Mouse (Mus musculus): ENCODE data around the gene Tspan5.

DNA sequence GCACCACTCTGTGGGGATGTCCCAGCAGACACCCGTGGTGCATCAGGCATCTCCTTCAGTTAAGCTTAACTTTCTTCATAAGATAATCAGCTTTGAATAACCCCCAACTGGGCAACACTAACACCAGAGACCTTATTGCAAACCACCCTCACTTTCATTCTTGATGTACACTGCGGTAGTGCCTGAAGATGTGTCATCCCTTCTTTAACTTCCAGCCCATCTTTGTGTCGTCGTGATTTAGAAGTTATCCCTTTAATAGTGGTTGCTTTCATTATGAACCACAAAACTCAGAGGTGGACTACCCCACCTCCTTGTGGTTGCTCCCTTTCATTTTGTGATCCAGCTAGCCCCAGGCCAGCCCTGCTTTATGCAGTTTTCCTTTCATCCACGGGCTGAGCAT lies 99.3 kb downstream of the Tspan5 start:
- TF ChIP-seq CTCF (IDR thresholded peaks at IDR 0.05; ENCODE audit: low read depth, low read length) (no peak), POLR2A (IDR thresholded peaks at IDR 0.05; ENCODE audit: insufficient read depth, low read length) (no peak)

Data from ES-Bruce4 (cell line).